Mouse (Mus musculus): ENCODE measurements at regions not wholly inside any gene's neighbourhood (a gene's known extent, or its start where the extent isn't known, plus 50 kb on each side); places are given as distances from the start of the nearest gene placed in this dataset.

GRCm38 (mm10) chr3:149171766-149172165, 181.4 kb upstream of the Adgrl2 start:
- 92% methylated on average over 4 of the region's 4 CpGs for WGBS
- H3K36me3 ChIP-seq (ENCODE audit: control insufficient read depth, insufficient read depth, low read length) = no peaks in the 10 kb centered on the region
- ATAC-seq = no peak
- no peak overlapping the region for H3K9ac ChIP-seq (ENCODE audit: low read depth, low read length)
- no peaks in the 10 kb centered on the region for H3K9me3 ChIP-seq (ENCODE audit: control insufficient read depth, low read length)
- no peaks in the 10 kb centered on the region for H3K4me1 ChIP-seq (ENCODE audit: control insufficient read depth, insufficient read depth, low read depth, low read length)
- H3K27me3 ChIP-seq (replicated peaks; ENCODE audit: control insufficient read depth, insufficient read depth, low read length) = no peaks in the 10 kb centered on the region
- H3K4me3 ChIP-seq (ENCODE audit: low read length) = no peak overlapping the region
- no peak overlapping the region for H3K27ac ChIP-seq (ENCODE audit: low read depth, low read length)
- no peak overlapping the region for H3K4me2 ChIP-seq (ENCODE audit: low read length)

DNA sequence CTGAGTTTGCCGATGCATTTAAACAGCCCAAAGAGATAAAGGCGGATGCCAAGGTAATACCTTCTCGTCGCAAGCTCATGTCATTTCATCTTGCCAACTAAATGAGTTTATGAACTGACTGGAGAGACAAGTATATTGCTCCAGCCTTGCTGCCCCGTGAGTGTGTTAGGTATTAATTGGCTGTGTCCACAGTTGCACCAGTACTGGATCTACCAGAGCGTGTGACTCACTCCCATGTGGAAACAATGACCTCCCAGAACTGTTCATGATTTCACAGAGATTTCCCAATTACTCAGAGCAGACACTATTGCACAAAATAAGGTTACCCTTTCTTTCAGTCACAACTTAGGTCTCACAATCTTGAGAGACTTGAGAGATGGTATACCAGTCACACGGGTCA, 179.8 kb upstream of the Adgrl2 start:
- Histone ChIP-seq H3K4me3 (ENCODE audit: low read length) (no peak overlapping the region), H3K4me2 (ENCODE audit: low read length) (no peak overlapping the region), H3K4me1 (ENCODE audit: control insufficient read depth, insufficient read depth, low read depth, low read length) (no peaks in the 10 kb centered on the region), H3K36me3 (ENCODE audit: control insufficient read depth, insufficient read depth, low read length) (no peaks in the 10 kb centered on the region), H3K9me3 (ENCODE audit: control insufficient read depth, low read length) (no peaks in the 10 kb centered on the region), H3K27me3 (replicated peaks; ENCODE audit: control insufficient read depth, insufficient read depth, low read length) (no peaks in the 10 kb centered on the region), H3K9ac (ENCODE audit: low read depth, low read length) (no peak overlapping the region), H3K27ac (ENCODE audit: low read depth, low read length) (no peak overlapping the region)
- WGBS = 80% methylated on average over 7 of the region's 7 CpGs
- ATAC-seq = no peak

GRCm38 (mm10) chr3:149169442-149169841, 179.1 kb upstream of the Adgrl2 start:
- no peak overlapping the region for H3K9ac ChIP-seq (ENCODE audit: low read depth, low read length)

GRCm38 (mm10) chr3:149167997-149168396, 177.6 kb upstream of the Adgrl2 start:
- Histone ChIP-seq H3K36me3 (ENCODE audit: control insufficient read depth, insufficient read depth, low read length) (no peaks in the 10 kb centered on the region), H3K27me3 (replicated peaks; ENCODE audit: control insufficient read depth, insufficient read depth, low read length) (no peaks in the 10 kb centered on the region), H3K4me3 (ENCODE audit: low read length) (no peak overlapping the region), H3K9me3 (ENCODE audit: control insufficient read depth, low read length) (no peaks in the 10 kb centered on the region), H3K4me1 (ENCODE audit: control insufficient read depth, insufficient read depth, low read depth, low read length) (no peaks in the 10 kb centered on the region), H3K9ac (ENCODE audit: low read depth, low read length) (no peak overlapping the region), H3K27ac (ENCODE audit: low read depth, low read length) (no peak overlapping the region), H3K4me2 (ENCODE audit: low read length) (no peak overlapping the region)
- 68% methylated on average over 3 of the region's 3 CpGs for WGBS
- no peak for ATAC-seq

More at GRCm38 (mm10) chr3:149169442-149169841, 179.1 kb upstream of the Adgrl2 start:
- no peak overlapping the region for H3K27ac ChIP-seq (ENCODE audit: low read depth, low read length)
- no peak overlapping the region for H3K4me2 ChIP-seq (ENCODE audit: low read length)
- no peaks in the 10 kb centered on the region for H3K9me3 ChIP-seq (ENCODE audit: control insufficient read depth, low read length)
- no peaks in the 10 kb centered on the region for H3K36me3 ChIP-seq (ENCODE audit: control insufficient read depth, insufficient read depth, low read length)
- no peaks in the 10 kb centered on the region for H3K27me3 ChIP-seq (replicated peaks; ENCODE audit: control insufficient read depth, insufficient read depth, low read length)
- H3K4me3 ChIP-seq (ENCODE audit: low read length) = no peak overlapping the region
- H3K4me1 ChIP-seq (ENCODE audit: control insufficient read depth, insufficient read depth, low read depth, low read length) = no peaks in the 10 kb centered on the region
- no peak for ATAC-seq
- 72% methylated on average over 12 of the region's 12 CpGs for WGBS

DNA sequence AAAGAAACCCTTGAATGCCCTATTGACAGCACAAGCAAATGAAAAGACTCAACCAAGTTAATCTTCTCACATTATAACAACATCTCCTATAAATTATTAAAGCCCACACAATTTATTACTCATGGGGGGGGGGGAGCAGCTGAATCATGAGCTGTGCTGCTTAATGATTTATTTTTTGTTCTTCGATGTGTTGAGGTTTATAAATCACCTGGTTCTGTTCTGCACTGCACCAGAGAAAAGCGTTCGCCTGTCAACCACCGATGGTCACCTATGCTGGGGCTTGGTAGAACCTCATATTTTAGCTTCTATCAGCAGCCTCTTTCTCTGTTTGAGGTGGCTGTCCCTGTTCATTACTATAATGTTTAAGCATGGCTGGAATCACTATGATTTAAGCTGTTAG, 174.4 kb upstream of the Adgrl2 start:
- no peaks in the 10 kb centered on the region for H3K9me3 ChIP-seq (ENCODE audit: control insufficient read depth, low read length)
- no peaks in the 10 kb centered on the region for H3K27me3 ChIP-seq (replicated peaks; ENCODE audit: control insufficient read depth, insufficient read depth, low read length)
- WGBS = 77% methylated on average over 4 of the region's 4 CpGs
- H3K4me2 ChIP-seq (ENCODE audit: low read length) = no peak overlapping the region
- H3K9ac ChIP-seq (ENCODE audit: low read depth, low read length) = no peak overlapping the region
- no peak overlapping the region for H3K27ac ChIP-seq (ENCODE audit: low read depth, low read length)
- H3K4me3 ChIP-seq (ENCODE audit: low read length) = no peak overlapping the region
- H3K4me1 ChIP-seq (ENCODE audit: control insufficient read depth, insufficient read depth, low read depth, low read length) = no peaks in the 10 kb centered on the region
- ATAC-seq = no peak
- no peaks in the 10 kb centered on the region for H3K36me3 ChIP-seq (ENCODE audit: control insufficient read depth, insufficient read depth, low read length)

GRCm38 (mm10) chr3:149163591-149163990, 173.2 kb upstream of the Adgrl2 start:
- H3K36me3 ChIP-seq (ENCODE audit: control insufficient read depth, insufficient read depth, low read length) = no peaks in the 10 kb centered on the region
- H3K27ac ChIP-seq (ENCODE audit: low read depth, low read length) = no peak overlapping the region
- no peak overlapping the region for H3K9ac ChIP-seq (ENCODE audit: low read depth, low read length)
- no peaks in the 10 kb centered on the region for H3K4me1 ChIP-seq (ENCODE audit: control insufficient read depth, insufficient read depth, low read depth, low read length)
- no peaks in the 10 kb centered on the region for H3K27me3 ChIP-seq (replicated peaks; ENCODE audit: control insufficient read depth, insufficient read depth, low read length)
- 88% methylated on average over 6 of the region's 6 CpGs for WGBS
- H3K9me3 ChIP-seq (ENCODE audit: control insufficient read depth, low read length) = no peaks in the 10 kb centered on the region
- no peak overlapping the region for H3K4me3 ChIP-seq (ENCODE audit: low read length)
- no peak for ATAC-seq
- H3K4me2 ChIP-seq (ENCODE audit: low read length) = no peak overlapping the region

- no peak overlapping the region for H3K9ac ChIP-seq (ENCODE audit: low read depth, low read length)
- WGBS = 94% methylated on average over 11 of the region's 11 CpGs
- H3K27ac ChIP-seq (ENCODE audit: low read depth, low read length) = no peak overlapping the region
- no peaks in the 10 kb centered on the region for H3K27me3 ChIP-seq (replicated peaks; ENCODE audit: control insufficient read depth, insufficient read depth, low read length)
- no peak overlapping the region for H3K4me3 ChIP-seq (ENCODE audit: low read length)
- no peaks in the 10 kb centered on the region for H3K36me3 ChIP-seq (ENCODE audit: control insufficient read depth, insufficient read depth, low read length)
- no peak overlapping the region for H3K4me2 ChIP-seq (ENCODE audit: low read length)
- no peak for ATAC-seq
- no peaks in the 10 kb centered on the region for H3K9me3 ChIP-seq (ENCODE audit: control insufficient read depth, low read length)
- H3K4me1 ChIP-seq (ENCODE audit: control insufficient read depth, insufficient read depth, low read depth, low read length) = no peaks in the 10 kb centered on the region
Observed at GRCm38 (mm10) chr3:149160833-149161232, 170.5 kb upstream of the Adgrl2 start.

DNA sequence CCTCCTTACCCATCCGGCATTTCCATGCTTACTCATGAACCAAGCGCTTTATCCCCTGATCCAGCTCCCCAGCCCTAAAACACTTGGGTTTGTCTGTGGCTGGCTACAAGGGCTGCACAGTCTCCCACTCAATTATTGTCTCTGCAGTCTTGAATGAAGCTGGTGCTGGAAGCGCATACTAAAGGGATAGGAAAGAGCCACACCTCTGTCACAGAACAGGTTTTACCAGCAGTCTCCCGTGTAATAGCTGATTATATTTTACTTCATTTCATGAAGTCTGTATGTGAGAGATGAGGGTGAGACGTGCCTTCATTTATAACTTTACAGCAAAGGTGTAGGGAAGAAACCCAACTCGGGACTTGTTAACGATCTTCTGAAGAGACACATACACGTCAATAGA, 167.0 kb upstream of the Adgrl2 start:
- no peak overlapping the region for H3K4me2 ChIP-seq (ENCODE audit: low read length)
- no peaks in the 10 kb centered on the region for H3K36me3 ChIP-seq (ENCODE audit: control insufficient read depth, insufficient read depth, low read length)
- WGBS = 89% methylated on average over 8 of the region's 8 CpGs
- no peak overlapping the region for H3K27ac ChIP-seq (ENCODE audit: low read depth, low read length)
- H3K9ac ChIP-seq (ENCODE audit: low read depth, low read length) = no peak overlapping the region
- H3K4me1 ChIP-seq (ENCODE audit: control insufficient read depth, insufficient read depth, low read depth, low read length) = no peaks in the 10 kb centered on the region
- ATAC-seq = no peak
- H3K9me3 ChIP-seq (ENCODE audit: control insufficient read depth, low read length) = no peaks in the 10 kb centered on the region
- no peaks in the 10 kb centered on the region for H3K27me3 ChIP-seq (replicated peaks; ENCODE audit: control insufficient read depth, insufficient read depth, low read length)
- no peak overlapping the region for H3K4me3 ChIP-seq (ENCODE audit: low read length)

DNA sequence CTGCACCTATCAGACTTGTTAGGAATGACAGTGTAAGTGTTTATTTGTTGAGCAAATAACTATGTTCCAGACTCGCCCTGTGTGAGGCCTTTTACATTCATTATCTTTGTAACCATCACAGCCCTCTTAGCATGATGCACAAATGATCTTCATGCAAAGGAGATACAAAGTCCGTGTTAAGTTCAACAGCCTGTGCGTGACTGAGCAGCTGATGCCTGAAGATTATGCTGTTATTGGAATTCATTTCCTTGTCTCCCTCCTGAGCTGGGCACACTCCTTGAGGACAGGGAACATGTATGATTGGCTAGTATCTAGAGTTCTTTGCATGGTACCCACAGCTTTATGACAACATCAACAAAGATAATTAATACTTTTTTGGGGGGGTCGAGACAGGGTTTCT, 162.0 kb upstream of the Adgrl2 start:
- no peak overlapping the region for H3K4me3 ChIP-seq (ENCODE audit: low read length)
- no peak overlapping the region for H3K9ac ChIP-seq (ENCODE audit: low read depth, low read length)
- no peaks in the 10 kb centered on the region for H3K36me3 ChIP-seq (ENCODE audit: control insufficient read depth, insufficient read depth, low read length)
- no peak overlapping the region for H3K27ac ChIP-seq (ENCODE audit: low read depth, low read length)
- H3K4me2 ChIP-seq (ENCODE audit: low read length) = no peak overlapping the region
- WGBS = 86% methylated on average over 4 of the region's 4 CpGs
- no peak for ATAC-seq
- H3K4me1 ChIP-seq (ENCODE audit: control insufficient read depth, insufficient read depth, low read depth, low read length) = no peaks in the 10 kb centered on the region
- H3K9me3 ChIP-seq (ENCODE audit: control insufficient read depth, low read length) = no peaks in the 10 kb centered on the region
- H3K27me3 ChIP-seq (replicated peaks; ENCODE audit: control insufficient read depth, insufficient read depth, low read length) = no peaks in the 10 kb centered on the region

DNA sequence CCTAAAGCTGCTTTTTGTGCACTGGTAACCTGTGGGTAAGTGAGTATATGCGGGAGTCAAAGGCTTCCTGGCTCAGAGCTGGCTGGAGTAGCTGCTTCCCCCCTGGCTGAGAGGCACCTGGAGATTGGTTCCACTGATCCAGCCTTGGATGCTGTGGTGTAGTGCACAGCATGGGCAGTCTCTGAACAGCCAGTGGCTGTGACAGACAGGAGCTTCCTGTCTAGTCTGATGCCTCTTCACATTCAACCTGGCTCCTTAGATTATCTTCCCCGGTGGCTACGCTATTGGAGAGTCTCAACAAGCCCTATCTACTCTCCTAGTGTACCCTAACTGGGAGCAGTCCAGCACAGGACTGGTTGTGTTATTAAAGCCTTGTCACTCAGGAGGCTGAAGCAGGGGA, 160.4 kb upstream of the Adgrl2 start:
- no peaks in the 10 kb centered on the region for H3K27me3 ChIP-seq (replicated peaks; ENCODE audit: control insufficient read depth, insufficient read depth, low read length)
- H3K4me1 ChIP-seq (ENCODE audit: control insufficient read depth, insufficient read depth, low read depth, low read length) = no peaks in the 10 kb centered on the region
- H3K36me3 ChIP-seq (ENCODE audit: control insufficient read depth, insufficient read depth, low read length) = no peaks in the 10 kb centered on the region
- H3K27ac ChIP-seq (ENCODE audit: low read depth, low read length) = no peak overlapping the region
- H3K4me3 ChIP-seq (ENCODE audit: low read length) = no peak overlapping the region
- H3K9ac ChIP-seq (ENCODE audit: low read depth, low read length) = no peak overlapping the region
- H3K9me3 ChIP-seq (ENCODE audit: control insufficient read depth, low read length) = no peaks in the 10 kb centered on the region
- 86% methylated on average over 3 of the region's 3 CpGs for WGBS
- no peak overlapping the region for H3K4me2 ChIP-seq (ENCODE audit: low read length)
- no peak for ATAC-seq
